Mouse (Mus musculus) erythroblast, embryonic 14.5 days (primary cell): ENCODE measurements around the gene Azi2. TPM values are rescaled to one million over a fixed set of nuclear protein-coding genes. Genes with fewer than 3 reads are reported as not detected.

ENCODE experiments used
- H3K27me3 ChIP-seq: 2 replicates; pipeline ENCODE4 v1.6.1; 2012; ENCODE audit warnings: inconsistent platforms; ENCODE audit not compliant: control insufficient read depth
- H3K36me3 ChIP-seq: 2 replicates; pipeline ENCODE4 v1.6.1; 2012; ENCODE audit warnings: mild to moderate bottlenecking, inconsistent platforms; ENCODE audit not compliant: control insufficient read depth
- H3K4me1 ChIP-seq: 2 replicates; pipeline ENCODE4 v1.6.1; 2012; ENCODE audit warnings: inconsistent platforms; ENCODE audit not compliant: control insufficient read depth
- H3K4me3 ChIP-seq: replicated peaks from 2 replicates; pipeline ENCODE3; 2012; ENCODE audit warnings: moderate library complexity, mild to moderate bottlenecking, inconsistent platforms
- H3K9me3 ChIP-seq: 2 replicates; pipeline ENCODE4 v1.6.1; 2012; ENCODE audit warnings: low read length, inconsistent platforms, mixed read lengths; ENCODE audit not compliant: control insufficient read depth
- GATA1 ChIP-seq: IDR thresholded peaks from 2 replicates; pipeline ENCODE4 v1.6.1; 2012; ENCODE audit warnings: low read length, inconsistent platforms, mixed read lengths
- TAL1 ChIP-seq: IDR thresholded peaks from 3 replicates; pipeline ENCODE4 v1.6.1; 2012; ENCODE audit warnings: low read length, inconsistent platforms, mixed read lengths
- polyA plus RNA-seq: library from polyadenylated mRNA; stranded (reverse); fragments of >175 nt; gene quantifications from 2 replicates; pipeline ENCODE4 v1.2.3, GENCODE M21; 2012

Gene Azi2
- polyA plus RNA-seq: 1.7 and 3.3 TPM in 2 replicates

DNA sequence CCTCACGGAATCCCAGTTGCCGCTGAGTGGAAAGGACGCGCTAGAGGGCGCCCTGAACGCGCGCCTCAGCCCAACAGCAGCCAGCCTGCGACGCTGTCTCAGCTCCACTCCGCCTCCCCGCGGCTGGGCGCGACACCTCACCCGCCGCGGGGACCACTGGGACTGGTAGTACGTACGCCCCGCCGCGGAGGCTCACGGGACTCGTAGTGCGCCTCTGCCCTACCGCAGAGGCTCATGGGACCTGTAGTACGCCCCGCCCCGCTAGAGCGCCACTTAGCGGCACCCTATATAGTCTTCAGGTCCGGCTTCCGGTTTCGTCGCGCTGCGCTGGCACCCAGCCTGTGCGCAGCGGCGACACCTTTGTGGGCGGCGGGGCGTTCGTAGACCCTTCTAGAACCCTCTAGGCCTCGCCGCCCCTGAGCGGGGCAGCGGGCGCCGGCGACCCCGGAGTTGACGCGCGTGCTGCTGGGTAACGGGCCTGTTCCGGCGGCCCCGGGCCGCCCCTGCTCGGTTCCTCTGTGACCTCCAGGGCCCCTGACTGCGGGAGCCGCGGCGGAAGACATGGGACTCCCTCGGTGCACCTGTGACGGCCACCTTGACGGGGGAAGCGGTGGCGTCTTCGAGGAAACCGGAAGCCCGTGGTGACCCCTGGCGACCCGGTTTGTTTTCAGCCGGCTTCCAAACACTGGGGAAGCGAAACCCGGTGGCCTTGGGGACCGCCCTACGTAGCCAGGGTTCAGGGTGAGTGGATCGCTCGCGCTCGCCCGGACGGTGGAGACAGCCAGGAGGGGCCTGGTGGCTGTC lies at the start of gene Azi2:
TSS of gene Azi2 (plus strand) at position 282 of the 804 bp plus-strand sequence.
- H3K36me3 ChIP-seq: peaks cover 15% of the 10 kb centered on the region
- H3K4me1 ChIP-seq: peaks cover 34% of the 10 kb centered on the region
- TF ChIP-seq TAL1 (no peak), GATA1 (no peak)
- H3K27me3 ChIP-seq: no peaks in the 10 kb centered on the region
- peak within 1 kb of the TSS; percentile 97 for H3K4me3 ChIP-seq
- no peaks in the 10 kb centered on the region for H3K9me3 ChIP-seq

DNA sequence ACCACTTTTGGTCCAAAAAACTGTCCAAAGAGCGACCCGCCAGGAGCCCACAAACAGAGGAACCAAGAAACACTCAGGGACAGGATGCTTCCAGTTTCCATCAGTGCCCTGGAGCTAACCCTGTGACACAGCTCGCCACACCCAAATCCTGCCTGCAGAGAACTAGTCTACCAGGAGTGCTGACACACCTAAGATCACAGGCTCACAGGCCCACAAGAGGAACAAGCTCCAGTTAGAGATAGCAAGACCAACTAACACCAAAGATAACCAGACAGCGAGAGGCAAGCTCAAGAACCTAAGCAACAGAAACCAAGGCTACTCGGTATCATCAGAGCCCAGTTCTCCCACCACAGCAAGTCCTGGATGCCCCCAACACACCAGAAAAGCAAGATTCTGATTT lies 43.7 kb upstream of the Azi2 start:
- Histone ChIP-seq H3K4me3 (no peak overlapping the region), H3K9me3 (no peaks in the 10 kb centered on the region), H3K36me3 (no peaks in the 10 kb centered on the region), H3K4me1 (no peaks in the 10 kb centered on the region), H3K27me3 (no peaks in the 10 kb centered on the region)
- TF ChIP-seq GATA1: no peak
- no peak for TF ChIP-seq TAL1

DNA sequence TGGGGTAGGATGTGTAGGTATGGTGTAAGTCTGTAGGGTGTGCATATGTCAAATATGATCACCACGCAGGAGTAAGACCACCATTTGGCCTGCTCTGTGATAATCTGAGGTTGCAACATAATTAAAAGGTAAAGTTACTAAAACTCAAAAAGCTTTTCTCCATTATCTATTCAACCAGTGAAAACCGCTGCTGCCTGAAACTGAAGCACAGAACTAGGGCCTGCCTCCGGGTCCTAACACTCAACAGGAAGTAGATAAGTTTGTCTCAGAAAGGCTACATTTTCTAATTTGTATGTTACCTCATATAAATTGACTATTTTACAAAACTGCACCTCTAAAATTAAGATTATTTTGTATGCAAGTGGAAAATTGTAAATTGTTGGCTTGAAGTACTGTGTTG lies 38.8 kb upstream of the Azi2 start:
- no peaks in the 10 kb centered on the region for H3K36me3 ChIP-seq
- H3K4me1 ChIP-seq: no peaks in the 10 kb centered on the region
- no peak for TF ChIP-seq GATA1
- no peak for TF ChIP-seq TAL1
- no peak overlapping the region for H3K4me3 ChIP-seq
- no peaks in the 10 kb centered on the region for H3K27me3 ChIP-seq
- H3K9me3 ChIP-seq: no peaks in the 10 kb centered on the region

DNA sequence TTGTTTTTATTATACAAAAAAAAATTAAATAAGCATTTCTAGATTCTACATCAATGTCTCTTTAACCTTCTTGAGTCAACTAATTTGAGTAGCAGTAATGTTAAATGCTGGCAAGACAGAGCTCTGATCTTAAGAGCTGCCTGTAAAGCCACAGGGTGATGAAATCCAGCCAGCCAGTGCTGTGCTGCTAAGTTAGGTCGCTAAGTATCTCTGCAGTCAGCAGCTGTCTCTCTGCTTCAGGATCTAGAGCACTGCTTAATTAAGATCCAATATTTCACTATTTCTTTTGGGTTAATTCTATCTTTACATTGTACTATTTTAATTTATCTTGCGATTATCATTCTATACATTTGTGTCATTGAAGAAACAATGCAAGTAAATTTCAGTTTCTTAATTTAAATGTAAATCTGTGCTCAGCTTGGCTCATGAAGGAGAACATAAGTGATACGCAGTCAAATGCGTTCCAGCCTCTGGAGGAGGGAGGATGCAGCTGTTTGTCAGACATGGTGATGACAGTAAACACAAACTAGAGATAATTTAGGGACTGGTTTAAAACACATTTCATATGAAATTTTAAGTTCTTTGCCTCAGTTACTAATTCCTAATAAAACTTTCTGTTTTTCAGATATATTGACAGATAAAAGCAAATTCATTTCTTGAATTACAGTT lies 36.9 kb upstream of the Azi2 start:
- TF ChIP-seq TAL1 (no peak), GATA1 (no peak)
- H3K4me3 ChIP-seq: no peak overlapping the region
- H3K9me3 ChIP-seq: no peaks in the 10 kb centered on the region
- no peaks in the 10 kb centered on the region for H3K27me3 ChIP-seq
- H3K36me3 ChIP-seq: no peaks in the 10 kb centered on the region
- H3K4me1 ChIP-seq: no peaks in the 10 kb centered on the region

DNA sequence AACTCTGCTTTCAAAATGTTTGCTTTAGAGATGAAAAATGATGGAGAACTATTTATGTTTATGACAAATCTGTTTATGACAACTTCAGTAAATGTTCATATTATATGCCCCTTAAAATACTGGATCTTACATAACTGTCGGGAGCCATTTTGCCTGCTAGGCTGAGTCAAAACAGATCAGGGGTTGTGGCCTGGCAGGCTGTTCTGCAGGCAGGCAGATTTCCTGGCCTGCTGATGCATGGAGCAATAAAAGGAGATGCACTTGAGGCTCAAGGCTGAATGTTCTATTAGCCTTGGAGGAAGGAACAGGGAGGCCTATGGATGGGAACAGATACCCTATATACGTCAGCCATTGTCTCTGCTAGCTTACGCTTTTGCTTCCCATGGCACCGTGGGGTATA lies 36.4 kb upstream of the Azi2 start:
- no peaks in the 10 kb centered on the region for H3K27me3 ChIP-seq
- no peak for TF ChIP-seq TAL1
- no peak for TF ChIP-seq GATA1
- H3K9me3 ChIP-seq: no peaks in the 10 kb centered on the region
- no peak overlapping the region for H3K4me3 ChIP-seq
- H3K36me3 ChIP-seq: no peaks in the 10 kb centered on the region
- H3K4me1 ChIP-seq: no peaks in the 10 kb centered on the region

DNA sequence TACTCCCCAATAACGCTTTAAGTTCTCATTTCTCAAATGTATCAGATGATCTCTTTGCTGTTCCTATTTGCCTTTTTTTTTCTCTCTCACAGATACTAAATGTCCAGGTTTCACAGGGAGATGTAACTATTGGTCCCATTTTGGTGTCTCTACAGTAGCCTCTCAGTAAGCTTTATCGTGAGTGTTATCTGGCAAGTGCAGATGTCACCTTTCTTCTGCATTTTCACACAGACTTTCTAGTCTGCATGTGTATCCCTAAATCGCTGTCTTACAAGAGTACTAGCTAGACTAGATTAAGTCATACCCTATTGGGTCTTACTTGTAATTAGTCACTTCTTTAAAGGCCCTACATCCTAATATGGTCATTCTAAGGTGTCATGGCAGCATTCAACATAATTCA lies 27.4 kb upstream of the Azi2 start:
- Histone ChIP-seq H3K27me3 (no peaks in the 10 kb centered on the region), H3K9me3 (no peaks in the 10 kb centered on the region), H3K4me1 (no peaks in the 10 kb centered on the region), H3K36me3 (no peaks in the 10 kb centered on the region), H3K4me3 (no peak overlapping the region)
- TF ChIP-seq TAL1 (no peak), GATA1 (no peak)

DNA sequence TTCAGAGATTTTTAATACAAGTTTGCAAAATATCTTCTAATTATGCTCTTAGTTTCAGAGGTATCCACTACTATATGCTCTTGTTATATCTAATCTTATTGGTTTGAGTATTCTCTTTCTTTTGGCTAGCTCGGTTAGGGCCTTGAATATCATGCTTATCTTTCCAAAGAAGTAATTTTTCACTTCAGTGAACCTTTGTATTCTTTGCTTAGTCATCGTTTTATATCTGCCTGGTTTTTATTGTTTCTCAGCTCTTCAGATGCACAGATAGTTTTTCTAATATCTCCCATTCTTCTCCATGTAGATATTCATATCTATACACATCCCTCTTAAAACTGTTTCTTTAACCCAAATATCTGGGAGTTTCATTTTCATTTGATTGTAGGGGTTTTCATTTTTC lies 15.3 kb upstream of the Azi2 start:
- no peaks in the 10 kb centered on the region for H3K27me3 ChIP-seq
- TF ChIP-seq GATA1: no peak
- TF ChIP-seq TAL1: no peak
- H3K36me3 ChIP-seq: no peaks in the 10 kb centered on the region
- H3K4me3 ChIP-seq: no peak overlapping the region
- H3K9me3 ChIP-seq: no peaks in the 10 kb centered on the region; the same call in 1 of the 2 replicates
- no peaks in the 10 kb centered on the region for H3K4me1 ChIP-seq

DNA sequence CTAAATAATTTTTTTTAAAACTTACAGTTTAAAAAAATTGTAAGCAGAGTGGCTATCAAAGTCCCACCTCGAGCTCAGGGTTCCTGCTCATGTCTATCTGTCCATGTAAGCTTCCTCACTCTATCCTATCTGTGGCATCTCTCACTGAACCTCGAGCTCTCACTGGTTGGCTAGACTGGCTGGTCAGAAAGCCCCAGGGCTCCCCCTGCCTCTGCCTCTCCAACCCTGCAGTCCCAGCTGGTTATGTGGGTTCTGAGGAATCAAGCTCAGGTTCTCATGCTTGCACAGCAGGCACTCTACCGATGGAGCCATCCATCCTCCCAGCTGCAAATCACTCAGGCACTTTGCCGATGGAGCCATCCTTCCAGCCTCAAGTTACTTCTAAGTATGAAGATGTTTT lies 10.8 kb upstream of the Azi2 start:
- Histone ChIP-seq H3K27me3 (no peaks in the 10 kb centered on the region), H3K36me3 (no peaks in the 10 kb centered on the region), H3K4me3 (no peak overlapping the region), H3K9me3 (no peaks in the 10 kb centered on the region), H3K4me1 (no peaks in the 10 kb centered on the region)
- no peak for TF ChIP-seq GATA1
- no peak for TF ChIP-seq TAL1

DNA sequence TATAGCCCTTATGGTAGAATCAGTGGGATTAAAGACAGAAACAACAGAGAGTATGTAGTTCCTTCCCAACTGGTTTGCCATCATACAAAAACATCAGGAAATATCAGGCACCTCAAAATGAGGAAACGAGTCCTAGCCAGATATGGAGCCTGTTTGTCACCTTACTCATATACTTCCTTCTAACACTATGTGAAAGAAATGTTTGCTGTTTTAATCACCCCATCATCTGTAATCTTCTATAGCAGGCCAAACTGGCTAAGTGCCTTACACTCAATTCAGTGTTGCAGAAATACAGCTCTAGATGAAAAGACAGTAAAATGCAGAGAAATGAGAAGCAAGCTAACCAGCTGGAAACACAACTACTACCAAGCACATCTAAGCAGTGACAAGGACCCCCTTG lies 10.0 kb upstream of the Azi2 start:
- Histone ChIP-seq H3K9me3 (no peaks in the 10 kb centered on the region), H3K27me3 (no peaks in the 10 kb centered on the region), H3K4me1 (no peaks in the 10 kb centered on the region), H3K4me3 (no peak overlapping the region), H3K36me3 (no peaks in the 10 kb centered on the region)
- no peak for TF ChIP-seq TAL1
- TF ChIP-seq GATA1: no peak
